Mouse (Mus musculus) bone marrow macrophage, adult 2 months (primary cell): Measurements from ENCODE around the gene Dennd1a.

Source experiments
- CTCF ChIP-seq: IDR thresholded peaks from 2 replicates; pipeline ENCODE4 v1.5.1; 2012; ENCODE audit warnings: low read depth, mild to moderate bottlenecking, low read length, moderate library complexity
- POLR2A ChIP-seq: IDR thresholded peaks from 2 replicates; pipeline ENCODE4 v1.6.1; 2012; ENCODE audit warnings: mild to moderate bottlenecking, low read depth, low read length, borderline replicate concordance

- TF ChIP-seq CTCF (no peak), POLR2A (no peak)
These were observed 109.6 kb downstream of the Dennd1a start for GRCm38 (mm10) chr2:38177583-38177978.
